Mouse (Mus musculus): ENCODE measurements around the gene Reln. TPM values are rescaled to one million over a fixed set of nuclear protein-coding genes. Genes with fewer than 3 reads are reported as not detected.
A peak's percentile ranks its signal among the peaks of the same experiment; 100 is the strongest.

The Reln gene
- polyA plus RNA-seq, 1 experiment from 2014 or later: 17.8 TPM

DNA sequence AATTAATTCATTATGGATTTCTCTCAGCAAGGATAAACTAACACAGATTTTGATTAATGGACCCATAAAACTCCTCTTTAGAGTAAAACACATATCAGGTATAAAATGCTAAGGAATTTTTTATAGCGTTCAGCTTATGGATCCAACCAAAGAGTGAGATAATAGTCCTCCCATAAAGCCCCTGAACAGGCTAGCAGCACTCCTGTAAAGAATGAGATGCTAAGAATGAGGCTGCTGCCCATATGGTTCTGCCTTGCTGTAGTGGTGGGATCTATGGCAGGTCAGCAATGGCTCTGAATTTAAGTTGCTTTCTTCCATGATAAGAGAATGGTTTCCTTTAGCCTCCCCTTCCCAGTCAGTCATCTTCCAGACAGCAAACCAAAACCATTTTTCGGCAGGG lies 147.6 kb downstream of the Reln start:
- H3K4me1 ChIP-seq: peaks cover 5% of the 10 kb centered on the region; the same call in 1 of the 2 replicates
- no peak for ATAC-seq (ENCODE audit: low FRiP score, low read depth)
- H3K4me3 ChIP-seq: no peak overlapping the region
- H3K9me3 ChIP-seq: no peaks in the 10 kb centered on the region
- H3K27ac ChIP-seq (replicated peaks): no peak overlapping the region
- no peak overlapping the region for H3K9ac ChIP-seq (replicated peaks)
- H3K4me2 ChIP-seq (replicated peaks): no peak overlapping the region
- H3K36me3 ChIP-seq: no peaks in the 10 kb centered on the region
- H3K27me3 ChIP-seq: no peaks in the 10 kb centered on the region
- WGBS: 88% methylated on average over 2 of the region's 2 CpGs

DNA sequence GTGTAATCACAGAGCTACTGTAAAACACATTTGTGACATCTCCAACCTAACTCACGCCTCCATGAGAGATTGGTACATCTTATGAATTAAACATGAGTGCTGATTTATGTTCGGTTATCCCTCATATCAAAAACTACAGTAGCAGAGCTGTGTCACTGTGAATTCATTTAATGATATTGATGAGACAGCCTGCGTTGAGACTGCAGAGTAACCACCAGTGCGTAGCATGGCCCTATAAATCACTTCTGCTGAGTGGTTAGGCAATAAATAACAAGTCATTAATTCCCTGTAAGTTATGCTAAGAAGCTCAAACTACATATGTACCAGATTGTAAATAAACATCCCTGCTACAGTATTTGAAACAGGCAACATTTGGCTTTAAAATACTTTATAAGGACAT lies 148.0 kb downstream of the Reln start:
- H3K4me3 ChIP-seq: no peak overlapping the region
- no peak for ATAC-seq (ENCODE audit: low FRiP score, low read depth)
- 57% methylated on average over 4 of the region's 4 CpGs for WGBS
- H3K27me3 ChIP-seq: no peaks in the 10 kb centered on the region
- no peaks in the 10 kb centered on the region for H3K9me3 ChIP-seq
- H3K4me1 ChIP-seq: peaks cover 5% of the 10 kb centered on the region; the same call in 1 of the 2 replicates
- H3K36me3 ChIP-seq: no peaks in the 10 kb centered on the region
- no peak overlapping the region; the same call in 1 of the 2 replicates for H3K27ac ChIP-seq (replicated peaks)
- no peak overlapping the region for H3K4me2 ChIP-seq (replicated peaks)
- H3K9ac ChIP-seq (replicated peaks): no peak overlapping the region

DNA sequence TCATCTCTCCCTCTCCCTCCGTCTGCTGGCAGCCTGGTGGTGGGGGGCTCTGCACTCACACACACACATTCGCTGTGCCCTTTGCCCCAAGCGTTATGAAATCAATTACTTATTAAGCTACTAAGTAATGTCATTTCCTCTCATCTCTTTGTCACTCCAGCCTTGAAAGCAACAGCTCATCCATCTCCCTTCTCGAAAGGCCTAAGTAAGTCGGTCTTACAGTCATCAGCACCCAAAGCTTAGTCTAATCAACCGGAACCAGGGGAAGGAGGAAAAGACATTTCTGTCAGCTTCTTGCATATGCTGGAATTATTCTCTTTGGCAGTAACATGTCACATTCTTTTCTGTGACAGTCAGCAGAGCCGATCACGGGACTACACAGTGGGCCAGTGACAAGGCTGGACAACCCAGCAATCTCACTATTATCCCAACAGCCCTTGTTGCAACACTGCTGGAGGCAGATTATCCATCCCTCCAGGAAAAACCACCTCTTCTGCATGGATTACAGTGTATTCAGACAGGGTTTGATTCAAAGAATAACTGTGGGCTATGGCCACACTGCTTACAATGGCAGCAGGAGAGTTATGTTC lies 149.1 kb downstream of the Reln start:
- ATAC-seq (ENCODE audit: low FRiP score, low read depth): peak; percentile 62
- no peaks in the 10 kb centered on the region for H3K27me3 ChIP-seq

DNA sequence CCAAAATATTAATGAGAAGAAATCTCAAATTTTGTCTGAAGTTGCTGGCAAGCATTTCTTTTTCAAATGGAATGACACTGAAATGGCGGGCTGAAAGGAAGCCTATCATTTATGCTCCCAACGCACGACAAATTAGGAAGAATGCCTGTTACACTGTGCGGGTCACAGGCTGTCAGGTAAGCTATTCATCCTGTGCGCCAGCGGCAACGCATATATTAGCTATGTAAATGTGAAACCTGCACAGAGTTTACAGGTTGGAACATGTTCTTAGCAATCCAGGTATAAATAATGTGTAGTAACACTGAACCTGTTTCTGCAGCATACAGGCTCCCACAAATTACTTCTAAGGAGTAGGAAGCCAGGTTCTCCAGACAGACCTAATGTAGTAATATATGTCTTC lies 152.7 kb downstream of the Reln start:
- WGBS: 67% methylated on average over 7 of the region's 7 CpGs
- Histone ChIP-seq H3K9me3 (no peaks in the 10 kb centered on the region), H3K9ac (replicated peaks) (no peak overlapping the region), H3K4me2 (replicated peaks) (no peak overlapping the region), H3K27ac (replicated peaks) (no peak overlapping the region), H3K27me3 (no peaks in the 10 kb centered on the region), H3K36me3 (no peaks in the 10 kb centered on the region), H3K4me1 (peaks cover 13% of the 10 kb centered on the region; the same call in 1 of the 2 replicates), H3K4me3 (no peak overlapping the region)
- ATAC-seq (ENCODE audit: low FRiP score, low read depth): no peak

More for the DNA sequence above, 149.1 kb downstream of the Reln start:
- H3K27ac ChIP-seq (replicated peaks): peak overlapping the region; percentile 63
- 52% methylated on average over 8 of the region's 8 CpGs for WGBS
- H3K4me1 ChIP-seq: peaks cover 13% of the 10 kb centered on the region; the same call in 1 of the 2 replicates
- H3K9me3 ChIP-seq: no peaks in the 10 kb centered on the region
- H3K9ac ChIP-seq (replicated peaks): no peak overlapping the region
- no peak overlapping the region for H3K4me3 ChIP-seq
- H3K36me3 ChIP-seq: no peaks in the 10 kb centered on the region
- H3K4me2 ChIP-seq (replicated peaks): no peak overlapping the region

DNA sequence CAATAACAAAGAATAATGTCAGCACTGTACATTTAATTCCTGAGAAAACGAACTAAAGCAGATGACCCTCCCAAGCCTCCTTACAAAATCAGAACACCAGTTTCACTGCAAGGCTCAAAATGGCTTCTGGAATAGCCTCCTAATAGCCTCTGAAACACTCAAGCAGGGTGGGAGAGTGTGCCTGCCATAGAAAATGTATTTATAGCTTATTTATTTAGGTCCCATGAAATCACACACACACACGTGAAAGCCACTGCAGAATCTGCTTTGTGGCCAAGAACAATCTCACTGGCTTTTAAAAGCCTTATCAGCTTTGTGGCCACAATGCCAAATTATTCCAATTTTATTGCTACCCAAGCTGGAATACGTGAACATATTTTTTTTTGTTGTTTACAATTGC lies 154.2 kb downstream of the Reln start:
- no peak overlapping the region for H3K9ac ChIP-seq (replicated peaks)
- H3K4me1 ChIP-seq: 0 out of 2 replicates have a peak, but pooled peaks cover 8% of the 10 kb centered on the region
- H3K9me3 ChIP-seq: no peaks in the 10 kb centered on the region
- H3K27ac ChIP-seq (replicated peaks): no peak overlapping the region
- no peak overlapping the region for H3K4me2 ChIP-seq (replicated peaks)
- H3K36me3 ChIP-seq: no peaks in the 10 kb centered on the region
- H3K4me3 ChIP-seq: no peak overlapping the region
- ATAC-seq (ENCODE audit: low FRiP score, low read depth): no peak
- WGBS: 64% methylated on average over 3 of the region's 3 CpGs
- H3K27me3 ChIP-seq: no peaks in the 10 kb centered on the region

DNA sequence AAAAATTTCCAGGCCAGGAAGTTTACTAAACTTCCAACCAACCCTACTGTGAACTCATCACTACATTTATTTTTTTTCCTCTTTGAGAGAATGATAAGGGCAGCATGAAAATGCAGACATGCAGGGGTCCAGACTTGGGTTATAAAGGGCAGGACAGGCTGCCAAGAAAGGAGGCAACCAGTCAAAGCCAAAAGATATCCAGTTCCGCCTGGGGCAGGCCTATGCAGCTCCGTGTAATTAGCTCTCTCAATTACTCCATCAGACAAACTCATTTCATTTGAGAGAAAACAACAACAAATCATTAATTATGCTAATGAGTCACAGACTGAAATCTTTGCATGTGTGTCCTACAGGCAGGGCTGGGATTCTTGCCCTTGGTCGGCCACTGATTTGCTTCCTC lies 156.9 kb downstream of the Reln start:
- Histone ChIP-seq H3K9me3 (no peaks in the 10 kb centered on the region), H3K4me1 (0 out of 2 replicates have a peak, but pooled peaks cover 8% of the 10 kb centered on the region), H3K27me3 (no peaks in the 10 kb centered on the region), H3K4me2 (replicated peaks) (no peak overlapping the region), H3K9ac (replicated peaks) (no peak overlapping the region), H3K4me3 (no peak overlapping the region), H3K27ac (replicated peaks) (no peak overlapping the region), H3K36me3 (no peaks in the 10 kb centered on the region)
- no peak for ATAC-seq (ENCODE audit: low FRiP score, low read depth)
- 82% methylated on average over 3 of the region's 3 CpGs for WGBS

DNA sequence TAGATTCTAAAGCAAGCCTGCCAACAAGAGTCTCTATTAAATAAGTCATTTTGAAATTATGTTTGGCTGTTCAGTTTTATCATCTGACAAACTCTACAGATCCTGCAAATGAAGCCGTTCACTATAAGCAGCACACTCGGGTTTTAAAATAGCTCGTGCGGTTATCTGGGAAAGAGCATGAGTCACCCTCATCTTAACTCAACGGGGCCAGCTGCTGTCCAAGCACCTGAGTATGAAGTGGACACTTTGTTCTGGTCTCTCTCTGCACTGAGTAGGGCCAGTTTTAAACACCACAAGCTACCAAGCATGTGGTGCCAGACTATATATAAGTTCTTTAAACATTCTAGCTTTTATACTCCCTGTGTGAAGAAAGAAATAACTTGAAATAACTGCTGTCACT lies 168.0 kb downstream of the Reln start:
- 84% methylated on average over 5 of the region's 5 CpGs for WGBS
- ATAC-seq (ENCODE audit: low FRiP score, low read depth): no peak
- H3K27ac ChIP-seq (replicated peaks): no peak overlapping the region
- no peaks in the 10 kb centered on the region for H3K36me3 ChIP-seq
- H3K9ac ChIP-seq (replicated peaks): no peak overlapping the region
- no peak overlapping the region for H3K4me2 ChIP-seq (replicated peaks)
- no peaks in the 10 kb centered on the region for H3K9me3 ChIP-seq
- no peak overlapping the region for H3K4me3 ChIP-seq
- no peaks in the 10 kb centered on the region for H3K4me1 ChIP-seq
- H3K27me3 ChIP-seq: no peaks in the 10 kb centered on the region

DNA sequence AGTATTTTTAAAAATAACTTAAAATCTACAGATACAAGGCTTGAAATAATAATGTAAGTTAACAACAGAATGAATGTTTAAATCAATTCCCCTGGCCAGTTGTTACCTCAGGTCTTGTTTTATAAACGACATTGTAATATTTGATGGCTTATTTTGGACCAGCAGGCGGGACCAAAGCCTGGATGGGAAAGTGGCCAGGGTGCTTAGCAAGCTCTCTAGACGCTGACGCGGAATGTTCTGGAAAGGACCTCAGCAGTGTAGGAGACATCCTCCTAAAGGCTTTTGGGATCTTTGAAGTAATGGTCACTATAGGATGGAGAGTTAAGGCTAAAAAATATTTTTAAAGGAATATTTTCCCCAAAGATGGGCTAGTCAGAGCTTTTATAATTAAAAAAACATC lies 173.2 kb downstream of the Reln start:
- no peak overlapping the region for H3K4me2 ChIP-seq (replicated peaks)
- no peak for ATAC-seq (ENCODE audit: low FRiP score, low read depth)
- no peaks in the 10 kb centered on the region for H3K36me3 ChIP-seq
- H3K27me3 ChIP-seq: no peaks in the 10 kb centered on the region
- no peak overlapping the region for H3K4me3 ChIP-seq
- H3K4me1 ChIP-seq: no peaks in the 10 kb centered on the region
- 88% methylated on average over 5 of the region's 5 CpGs for WGBS
- H3K9me3 ChIP-seq: no peaks in the 10 kb centered on the region
- no peak overlapping the region for H3K9ac ChIP-seq (replicated peaks)
- H3K27ac ChIP-seq (replicated peaks): no peak overlapping the region

DNA sequence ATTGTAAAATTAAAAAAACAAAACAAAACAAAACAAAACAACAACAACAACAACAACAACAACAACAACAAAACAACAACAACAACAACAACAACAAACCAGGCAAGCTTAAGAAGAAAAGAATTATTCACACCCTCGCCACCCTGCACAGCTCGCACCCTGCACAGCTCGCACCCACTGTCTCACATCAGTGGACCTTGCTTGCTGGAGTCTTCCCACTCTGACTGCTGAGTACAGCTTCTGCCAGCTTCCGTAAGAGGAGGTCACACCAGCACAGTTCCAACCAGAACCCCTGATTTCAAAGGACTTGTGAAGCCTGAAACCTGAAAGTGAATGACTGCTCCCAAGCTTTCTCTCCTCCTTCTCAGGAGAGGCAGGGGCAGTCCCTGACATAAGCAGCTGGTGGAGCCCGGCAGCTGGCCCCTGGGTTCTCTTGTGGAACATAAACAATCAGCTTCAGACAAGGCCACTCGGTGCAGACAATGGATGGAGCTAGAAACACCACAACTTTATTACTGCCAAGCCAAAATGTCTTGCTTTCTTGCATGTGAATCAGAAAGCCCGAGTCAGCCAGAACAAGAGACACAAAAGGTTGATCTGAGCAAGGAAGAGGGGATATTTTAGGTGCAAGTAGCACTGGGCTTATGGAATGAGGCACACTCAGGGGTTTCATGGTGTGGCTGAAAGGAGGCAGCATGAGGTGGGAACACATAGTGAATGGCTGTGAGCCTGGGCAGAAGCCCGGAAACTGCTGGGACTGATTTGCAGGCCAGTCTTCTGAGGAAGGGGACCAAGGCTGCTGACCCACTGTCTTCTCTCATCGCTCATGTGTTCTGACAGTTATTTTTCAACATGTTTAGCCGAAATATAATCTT lies 180.2 kb downstream of the Reln start:
- peak overlapping the region; percentile 39; the same call in 1 of the 2 replicates for H3K27ac ChIP-seq (replicated peaks)
- 57% methylated on average over 10 of the region's 10 CpGs for WGBS
- H3K27me3 ChIP-seq: no peaks in the 10 kb centered on the region
- no peaks in the 10 kb centered on the region for H3K36me3 ChIP-seq
- peaks cover 5% of the 10 kb centered on the region for H3K4me1 ChIP-seq
- H3K4me3 ChIP-seq: no peak overlapping the region
- no peaks in the 10 kb centered on the region for H3K9me3 ChIP-seq
- H3K4me2 ChIP-seq (replicated peaks): no peak overlapping the region
- H3K9ac ChIP-seq (replicated peaks): no peak overlapping the region
- ATAC-seq (ENCODE audit: low FRiP score, low read depth): peak; percentile 79

DNA sequence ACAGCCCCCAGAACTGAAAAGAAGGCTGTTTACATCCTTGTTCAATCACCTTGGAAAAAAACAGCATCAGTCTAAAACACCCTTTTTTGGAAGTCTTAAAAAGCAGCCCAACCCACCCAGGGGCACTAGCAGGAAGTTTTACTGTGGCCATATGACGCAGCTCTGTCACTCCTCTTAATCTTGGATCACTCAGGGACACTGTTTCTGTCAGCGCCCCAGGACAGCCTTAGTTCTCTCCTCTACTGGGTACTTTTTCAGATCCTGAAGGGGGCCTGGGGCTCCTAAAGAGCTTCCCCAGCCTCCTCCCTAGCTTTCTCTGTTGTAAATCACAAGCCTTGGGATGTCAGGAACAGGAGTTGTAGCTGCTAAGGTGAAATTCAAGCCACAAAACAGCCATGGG lies 183.6 kb downstream of the Reln start:
- no peaks in the 10 kb centered on the region for H3K27me3 ChIP-seq
- ATAC-seq (ENCODE audit: low FRiP score, low read depth): no peak
- H3K27ac ChIP-seq (replicated peaks): no peak overlapping the region
- H3K4me1 ChIP-seq: peaks cover 5% of the 10 kb centered on the region
- H3K4me2 ChIP-seq (replicated peaks): no peak overlapping the region
- 64% methylated on average over 2 of the region's 2 CpGs for WGBS
- H3K9ac ChIP-seq (replicated peaks): no peak overlapping the region
- H3K4me3 ChIP-seq: no peak overlapping the region
- no peaks in the 10 kb centered on the region for H3K9me3 ChIP-seq
- H3K36me3 ChIP-seq: no peaks in the 10 kb centered on the region

DNA sequence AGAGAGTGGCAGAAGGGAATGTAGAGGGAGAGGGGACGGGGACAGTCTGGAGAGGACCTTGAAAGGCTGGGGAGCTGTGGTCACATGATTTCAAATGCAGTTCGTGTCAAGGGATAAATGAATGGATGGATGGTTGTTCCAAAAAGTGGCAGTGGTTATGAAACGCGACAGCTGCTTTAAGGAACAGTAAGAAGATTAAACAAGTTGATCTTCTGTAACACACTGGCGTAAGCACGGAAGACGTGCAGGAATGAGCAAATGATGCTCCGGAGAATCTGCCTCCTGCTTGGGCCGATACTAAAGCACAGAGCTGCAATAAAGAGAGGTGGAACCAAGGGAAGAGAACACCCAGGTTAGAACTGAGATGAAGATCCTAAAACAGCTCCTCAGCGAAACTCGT lies 185.7 kb downstream of the Reln start:
- Histone ChIP-seq H3K9ac (replicated peaks) (no peak overlapping the region), H3K27me3 (no peaks in the 10 kb centered on the region), H3K36me3 (no peaks in the 10 kb centered on the region), H3K4me2 (replicated peaks) (no peak overlapping the region), H3K9me3 (no peaks in the 10 kb centered on the region), H3K4me1 (peaks cover 3% of the 10 kb centered on the region; the same call in 1 of the 2 replicates), H3K4me3 (no peak overlapping the region), H3K27ac (replicated peaks) (no peak overlapping the region)
- 86% methylated on average over 11 of the region's 11 CpGs for WGBS
- no peak for ATAC-seq (ENCODE audit: low FRiP score, low read depth)

DNA sequence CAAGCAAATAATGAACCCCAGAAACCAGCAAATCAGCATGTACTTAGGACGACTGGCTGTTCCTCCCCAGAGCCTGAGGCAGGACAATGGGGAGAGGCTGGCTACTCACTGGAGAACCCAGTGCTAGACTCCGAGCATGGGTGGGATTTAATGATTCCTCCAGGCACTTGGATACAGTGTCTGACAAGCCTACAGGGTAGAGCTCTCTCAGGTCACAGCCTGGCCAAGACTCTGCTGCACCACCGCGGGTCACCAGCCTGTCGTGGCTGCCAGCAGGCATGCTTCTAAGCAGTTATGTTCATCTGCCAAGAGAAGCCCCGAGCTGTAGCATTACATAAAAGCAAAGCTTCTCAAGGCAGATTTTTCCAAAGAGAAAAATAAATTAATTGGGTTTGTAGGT lies 190.9 kb downstream of the Reln start:
- no peak overlapping the region for H3K4me3 ChIP-seq
- peak; percentile 44; the same call in 1 of the 2 replicates for ATAC-seq (ENCODE audit: low FRiP score, low read depth)
- H3K4me1 ChIP-seq: peaks cover 7% of the 10 kb centered on the region; the same call in 1 of the 2 replicates
- no peak overlapping the region for H3K27ac ChIP-seq (replicated peaks)
- no peaks in the 10 kb centered on the region for H3K9me3 ChIP-seq
- 43% methylated on average over 6 of the region's 6 CpGs for WGBS
- H3K27me3 ChIP-seq: no peaks in the 10 kb centered on the region
- H3K9ac ChIP-seq (replicated peaks): no peak overlapping the region
- H3K36me3 ChIP-seq: no peaks in the 10 kb centered on the region
- no peak overlapping the region for H3K4me2 ChIP-seq (replicated peaks)

All from midbrain, embryonic 12.5 days (tissue).